Mouse (Mus musculus): ENCODE measurements at regions not wholly inside any gene's neighbourhood (a gene's known extent, or its start where the extent isn't known, plus 50 kb on each side); places are given as distances from the start of the nearest gene placed in this dataset.

DNA sequence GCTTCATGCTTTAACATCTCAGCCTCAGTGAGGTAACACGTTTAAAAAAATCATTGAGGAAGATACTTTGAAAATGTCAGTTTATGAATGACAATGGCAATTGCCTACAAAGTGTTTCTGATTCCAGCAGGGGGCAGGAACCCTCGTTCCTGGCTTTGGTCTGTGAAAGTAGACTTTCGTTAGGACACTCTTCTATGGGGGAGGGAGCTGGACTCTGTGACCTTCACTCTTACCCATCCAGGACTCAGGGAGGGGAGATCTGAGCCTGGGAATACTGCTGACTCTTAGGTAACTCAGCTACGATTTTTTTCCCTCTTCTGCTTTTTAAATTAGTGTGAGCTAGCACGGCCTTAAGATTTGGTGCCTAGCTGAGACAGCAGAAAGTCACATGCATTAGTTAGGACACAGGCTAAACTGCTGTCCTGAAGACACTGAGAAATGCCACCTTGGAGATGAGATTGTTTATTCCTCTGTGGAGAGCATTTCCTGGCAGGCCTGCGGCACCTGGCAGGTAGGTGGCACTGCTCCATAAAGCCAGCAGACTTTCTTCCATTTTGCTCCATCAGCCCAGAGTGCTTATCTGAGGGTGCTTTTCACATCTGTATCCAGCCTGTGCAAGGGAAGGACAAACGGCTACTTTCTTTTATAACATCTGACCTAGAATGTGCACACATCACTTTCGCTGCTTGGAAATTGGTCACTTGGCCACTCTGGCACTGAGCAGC lies 399.9 kb downstream of the Ccdc171 start:
- no peak for TF ChIP-seq TAL1 (IDR thresholded peaks at IDR 0.05; ENCODE audit: low read length)
- no peak for TF ChIP-seq GATA1 (IDR thresholded peaks at IDR 0.05; ENCODE audit: low read length)
